Mouse (Mus musculus): ENCODE data around the gene Anks1b. TPM values are rescaled to one million over a fixed set of nuclear protein-coding genes. Genes with fewer than 3 reads are reported as not detected.
A peak's percentile ranks its signal among the peaks of the same experiment; 100 is the strongest.

Anks1b gene
- total RNA-seq, 4 experiments from 2014 or later, result 0.18 to 0.46 (median 0.32) TPM

- DNase-seq (ENCODE audit: low spot score in 2 of 2), result peak in 1 of 2 experiments; percentile 23
Observed at GRCm38 (mm10) chr10:90942001-90942700, 1068.8 kb downstream of the Anks1b start.

- DNase-seq (ENCODE audit: low spot score in 2 of 2), result no peak
Observed at GRCm38 (mm10) chr10:90947043-90947442, 1073.7 kb downstream of the Anks1b start.

GRCm38 (mm10) chr10:90947608-90948373, 1074.5 kb downstream of the Anks1b start:
- no peak for DNase-seq (ENCODE audit: low spot score in 2 of 2)

- DNase-seq (ENCODE audit: low spot score in 2 of 2), result no peak
Observed at GRCm38 (mm10) chr10:90953103-90953709, 1079.9 kb downstream of the Anks1b start.

GRCm38 (mm10) chr10:90953821-90954220, 1080.5 kb downstream of the Anks1b start:
- DNase-seq (ENCODE audit: low spot score in 2 of 2), result no peak

- DNase-seq (ENCODE audit: low spot score in 2 of 2), result no peak
Observed at GRCm38 (mm10) chr10:90960374-90960773, 1087.1 kb downstream of the Anks1b start.

GRCm38 (mm10) chr10:90964511-90964910, 1091.2 kb downstream of the Anks1b start:
- no peak for DNase-seq (ENCODE audit: low spot score in 2 of 2)

GRCm38 (mm10) chr10:90965671-90966315, 1092.5 kb downstream of the Anks1b start:
- DNase-seq (ENCODE audit: low spot score in 2 of 2), result no peak

GRCm38 (mm10) chr10:90966821-90967220, 1093.5 kb downstream of the Anks1b start:
- no peak for DNase-seq (ENCODE audit: low spot score in 2 of 2)

GRCm38 (mm10) chr10:90968247-90968646, 1094.9 kb downstream of the Anks1b start:
- no peak for DNase-seq (ENCODE audit: low spot score in 2 of 2)

- peak in 1 of 2 experiments; percentile 22 for DNase-seq (ENCODE audit: low spot score in 2 of 2)
Observed at GRCm38 (mm10) chr10:90969355-90970174, 1096.3 kb downstream of the Anks1b start.

- DNase-seq (ENCODE audit: low spot score in 2 of 2), result no peak
Observed at GRCm38 (mm10) chr10:90970560-90970959, 1097.3 kb downstream of the Anks1b start.

- DNase-seq (ENCODE audit: low spot score in 2 of 2), result no peak
Observed at GRCm38 (mm10) chr10:90974084-90974483, 1100.8 kb downstream of the Anks1b start.

GRCm38 (mm10) chr10:90974491-90974890, 1101.2 kb downstream of the Anks1b start:
- no peak for DNase-seq (ENCODE audit: low spot score in 2 of 2)

- DNase-seq (ENCODE audit: low spot score in 2 of 2), result no peak
Observed at GRCm38 (mm10) chr10:90981811-90982210, 1108.5 kb downstream of the Anks1b start.

- no peak for DNase-seq (ENCODE audit: low spot score in 2 of 2)
Observed at GRCm38 (mm10) chr10:90983046-90983445, 1109.7 kb downstream of the Anks1b start.

- no peak for DNase-seq (ENCODE audit: low spot score in 2 of 2)
Observed at GRCm38 (mm10) chr10:90990340-90990739, 1117.0 kb downstream of the Anks1b start.

GRCm38 (mm10) chr10:90992237-90992636, 1118.9 kb downstream of the Anks1b start:
- no peak for DNase-seq (ENCODE audit: low spot score in 2 of 2)

GRCm38 (mm10) chr10:90993869-90994268, 1120.6 kb downstream of the Anks1b start:
- DNase-seq (ENCODE audit: low spot score in 2 of 2), result no peak

GRCm38 (mm10) chr10:90999899-91000298, 1126.6 kb downstream of the Anks1b start:
- no peak for DNase-seq (ENCODE audit: low spot score in 2 of 2)

GRCm38 (mm10) chr10:91001421-91001820, 1128.1 kb downstream of the Anks1b start:
- peak in 1 of 2 experiments; percentile 6 for DNase-seq (ENCODE audit: low spot score in 2 of 2)

Data from gastrocnemius, adult 8-10 months (tissue).